In genomic region chr4:144961696-144962095, GRCm38 (mm10) we compare ENCODE assay signal across 22 mouse cellular contexts.
DNase-seq lines count a peak whose midpoint lies in the region; ATAC-seq and TF ChIP-seq lines count a peak whose summit lies in the region.
"Had no signal": no experiment of that assay in that cellular context is flagged by ENCODE, and none has a peak within 500 bp of the region (broad histone marks: within the 10 kb centered on the region; RNA-seq: fewer than 3 reads in every experiment).

No protein-coding gene starts in this region.

- no peaks in the 10 kb centered on the region for H3K9me3 ChIP-seq in kidney, postnatal 0 days (replicated peaks; ENCODE audit: low read length)
- no peaks in the 10 kb centered on the region for H3K9me3 ChIP-seq in kidney, embryonic 16.5 days (ENCODE audit: low read length)
- no peaks in the 10 kb centered on the region for H3K9me3 ChIP-seq in lung, postnatal 0 days (ENCODE audit: low read length)
- H3K9me3 ChIP-seq: embryonic facial prominence, embryonic 15.5 days; forebrain, embryonic 15.5 days; G1E; heart, embryonic 13.5 days; hindbrain, embryonic 15.5 days had no signal

- no peak for TF ChIP-seq POLR2A in lung, adult 2 months (IDR thresholded peaks at IDR 0.05; ENCODE audit: borderline replicate concordance, extremely low read depth, low read depth, low read length)

- no peaks in the 10 kb centered on the region for H3K27me3 ChIP-seq in kidney, postnatal 0 days (ENCODE audit: insufficient read depth, low read length)
- no peaks in the 10 kb centered on the region for H3K27me3 ChIP-seq in kidney, embryonic 16.5 days (ENCODE audit: insufficient read depth, low read length)
- no peaks in the 10 kb centered on the region for H3K27me3 ChIP-seq in lung, postnatal 0 days (replicated peaks; ENCODE audit: insufficient read depth, low read length)
- H3K27me3 ChIP-seq: embryonic facial prominence, embryonic 15.5 days; forebrain, embryonic 15.5 days; heart, embryonic 13.5 days; hindbrain, embryonic 15.5 days had no signal

- peak overlapping the region; percentile 82 for H3K27ac ChIP-seq in gastrocnemius, adult 2 months
- peak overlapping the region; percentile 86; the same call in 1 of the 2 replicates for H3K27ac ChIP-seq in kidney, postnatal 0 days
- H3K27ac ChIP-seq in kidney, embryonic 16.5 days (ENCODE audit: low read length), result no peak overlapping the region
- H3K27ac ChIP-seq in lung, postnatal 0 days (ENCODE audit: low read length), result 0 out of 2 replicates have a peak overlapping the region, but pooled peaks have one; percentile 38
- H3K27ac ChIP-seq: embryonic facial prominence, embryonic 15.5 days; forebrain, embryonic 15.5 days; heart, embryonic 13.5 days; hindbrain, embryonic 15.5 days had no signal

- no peak overlapping the region for H3K9ac ChIP-seq in kidney, postnatal 0 days (ENCODE audit: low read depth, low read length)
- H3K9ac ChIP-seq in kidney, embryonic 16.5 days (replicated peaks; ENCODE audit: low read length), result no peak overlapping the region
- no peak overlapping the region for H3K9ac ChIP-seq in lung, postnatal 0 days (replicated peaks; ENCODE audit: low read depth)
- H3K9ac ChIP-seq: embryonic facial prominence, embryonic 15.5 days; forebrain, embryonic 15.5 days; heart, embryonic 13.5 days; hindbrain, embryonic 15.5 days had no signal

- no peak for ATAC-seq in kidney, postnatal 0 days (replicated peaks; ENCODE audit: low FRiP score, low read depth)
- no peak for ATAC-seq in kidney, embryonic 16.5 days (ENCODE audit: low FRiP score, low TSS enrichment)
- ATAC-seq in lung, postnatal 0 days, result no peak
- ATAC-seq: CD4-positive, CD25-positive, alpha-beta regulatory T cell, adult 4 months; forebrain, embryonic 15.5 days had no signal

- 78% methylated on average over 3 of the region's 3 CpGs for WGBS in kidney, postnatal 0 days
- WGBS in kidney, embryonic 16.5 days, result 83% methylated on average over 3 of the region's 3 CpGs
- 60% methylated on average over 3 of the region's 3 CpGs for whole genome bisulfite sequencing in lung, postnatal 0 days
- 52% methylated on average over 3 of the region's 3 CpGs for WGBS in lung, adult 2 months

- no peaks in the 10 kb centered on the region; the same call in 1 of the 2 replicates for H3K4me1 ChIP-seq in kidney, postnatal 0 days (replicated peaks; ENCODE audit: insufficient read depth, low read length)
- H3K4me1 ChIP-seq in kidney, embryonic 16.5 days (ENCODE audit: insufficient read depth, low read length), result peaks cover 19% of the 10 kb centered on the region
- H3K4me1 ChIP-seq in lung, postnatal 0 days (ENCODE audit: insufficient read depth, low read depth, low read length), result peaks cover 8% of the 10 kb centered on the region; the same call in 1 of the 2 replicates
- peaks cover 16% of the 10 kb centered on the region for H3K4me1 ChIP-seq in lung, adult 2 months (ENCODE audit: control insufficient read depth, insufficient read depth, low read length)
- H3K4me1 ChIP-seq: forebrain, embryonic 15.5 days; hindbrain, embryonic 15.5 days had no signal

- TF ChIP-seq EP300 in lung, postnatal 0 days (IDR thresholded peaks at IDR 0.05), result peak; percentile 26; the same call in 1 of the 2 replicates

- H3K4me3 ChIP-seq in gastrocnemius, adult 2 months, result no peak overlapping the region
- H3K4me3 ChIP-seq in kidney, postnatal 0 days (replicated peaks; ENCODE audit: low read depth, low read length), result no peak overlapping the region
- no peak overlapping the region for H3K4me3 ChIP-seq in kidney, embryonic 16.5 days (ENCODE audit: low read length)
- H3K4me3 ChIP-seq in lung, postnatal 0 days (ENCODE audit: low read depth, low read length), result no peak overlapping the region
- no peak overlapping the region for H3K4me3 ChIP-seq in lung, adult 2 months (replicated peaks; ENCODE audit: extremely low read depth, low read depth, low read length)
- H3K4me3 ChIP-seq: embryonic facial prominence, embryonic 15.5 days; erythroblast, embryonic 14.5 days; forebrain, embryonic 15.5 days; heart, embryonic 13.5 days; hindbrain, embryonic 15.5 days had no signal

- no peak overlapping the region for H3K4me2 ChIP-seq in kidney, postnatal 0 days (ENCODE audit: low read length)
- H3K4me2 ChIP-seq in kidney, embryonic 16.5 days (replicated peaks; ENCODE audit: low read depth, low read length), result no peak overlapping the region
- no peak overlapping the region for H3K4me2 ChIP-seq in lung, postnatal 0 days (replicated peaks; ENCODE audit: low read depth, low read length)
- H3K4me2 ChIP-seq: embryonic facial prominence, embryonic 15.5 days; forebrain, embryonic 15.5 days; heart, embryonic 13.5 days; hindbrain, embryonic 15.5 days had no signal

- DNase-seq in gastrocnemius, adult 2 months, result no peak
- DNase-seq in gastrocnemius, postnatal 14 days, result no peak
- no peak for DNase-seq in kidney, postnatal 0 days (ENCODE audit: low spot score)
- DNase-seq in lung, postnatal 0 days (ENCODE audit: low spot score), result peak; percentile 18
- DNase-seq in lung, adult 2 months, result no peak
- DNase-seq in fat pad, adult 2 months (ENCODE audit: extremely low read depth, low read depth, low spot score), result peak; percentile 75
- no peak for DNase-seq in cerebellum, adult 11 months
- DNase-seq: adrenal gland, adult 8-10 months; adrenal gland, postnatal 36 days; B cell, adult 2 months; cerebellum, adult 2 months; cerebellum, postnatal 10 days; gastrocnemius, postnatal 10 days; heart, postnatal 36 days had no signal

- H3K36me3 ChIP-seq in kidney, postnatal 0 days (ENCODE audit: insufficient read depth, low read length), result no peaks in the 10 kb centered on the region
- no peaks in the 10 kb centered on the region for H3K36me3 ChIP-seq in kidney, embryonic 16.5 days (ENCODE audit: insufficient read depth, low read length)
- H3K36me3 ChIP-seq in lung, postnatal 0 days (ENCODE audit: insufficient read depth, low read length), result no peaks in the 10 kb centered on the region
- H3K36me3 ChIP-seq: embryonic facial prominence, embryonic 15.5 days; forebrain, embryonic 15.5 days; G1E; hindbrain, embryonic 15.5 days had no signal

- intact Hi-C loops in gastrocnemius, adult 2 months (cut with DNase I), result no loop called here
- intact Hi-C loops in gastrocnemius, postnatal 14 days (cut with DNase I; ENCODE audit: low total_unique reads), result no loop called here

- no peak for TF ChIP-seq CTCF in gastrocnemius, adult 2 months (IDR thresholded peaks at IDR 0.05)
- TF ChIP-seq CTCF in kidney, postnatal 0 days (IDR thresholded peaks at IDR 0.05; ENCODE audit: low read depth), result no peak
- no peak for TF ChIP-seq CTCF in lung, postnatal 0 days (IDR thresholded peaks at IDR 0.05)
- TF ChIP-seq CTCF in lung, adult 2 months (IDR thresholded peaks at IDR 0.05; ENCODE audit: insufficient read depth, low read length), result no peak

Comparison
In these comparisons a context has a peak if more than half of its experiments do, and no peak if none do; other contexts are left out.
1. DNase-seq: peak in lung, postnatal 0 days (single experiment) and fat pad, adult 2 months (single experiment); none in gastrocnemius, adult 2 months (single experiment), gastrocnemius, postnatal 14 days (single experiment), kidney, postnatal 0 days (single experiment), lung, adult 2 months (single experiment) and cerebellum, adult 11 months (single experiment).